Mouse (Mus musculus): ENCODE measurements at regions not wholly inside any gene's neighbourhood (a gene's known extent, or its start where the extent isn't known, plus 50 kb on each side); places are given as distances from the start of the nearest gene placed in this dataset.

DNA sequence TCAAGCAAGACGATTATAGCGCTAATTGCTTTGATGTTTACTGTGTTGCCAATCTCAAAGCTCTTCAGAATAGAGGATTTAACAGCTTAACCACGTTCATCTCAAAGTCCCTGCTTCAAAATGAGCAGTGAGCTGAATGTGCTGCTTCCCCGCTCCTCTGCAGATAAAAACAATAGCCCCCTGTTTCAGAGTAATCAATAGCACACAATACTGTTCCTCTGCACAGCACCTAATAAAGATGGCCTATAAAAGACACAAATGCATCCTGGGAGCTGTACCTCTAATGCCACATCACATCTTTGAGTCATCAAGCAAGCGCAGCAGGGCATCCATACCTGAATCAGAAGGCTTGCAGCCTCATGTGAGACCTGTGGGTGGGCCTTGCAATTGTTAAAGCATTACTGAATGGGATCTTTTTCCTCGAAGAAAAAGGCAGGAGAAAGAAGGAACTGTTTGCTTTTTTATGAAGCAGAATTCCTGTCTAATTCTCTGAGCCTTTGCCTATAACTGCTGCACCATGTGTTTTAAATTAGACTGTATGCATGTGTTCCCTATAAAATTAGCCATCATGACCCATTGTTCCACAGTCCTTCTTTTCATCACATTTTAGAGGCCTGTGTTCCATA, 648.5 kb upstream of the Cited2 start:
- no peaks in the 10 kb centered on the region for H3K36me3 ChIP-seq (replicated peaks; ENCODE audit: insufficient read depth, low read length)
- no peaks in the 10 kb centered on the region for H3K9me3 ChIP-seq (ENCODE audit: low read length)
- ATAC-seq, result no peak
- no peak overlapping the region for H3K4me2 ChIP-seq (ENCODE audit: low read depth, low read length)
- no peak overlapping the region for H3K4me3 ChIP-seq (ENCODE audit: low read depth, low read length)
- no peak overlapping the region for H3K27ac ChIP-seq (ENCODE audit: low read depth)
- 76% methylated on average over 6 of the region's 6 CpGs for WGBS (ENCODE audit: insufficient replicate concordance)
- H3K4me1 ChIP-seq (ENCODE audit: insufficient read depth), result no peaks in the 10 kb centered on the region
- DNase-seq, result no peak
- no peaks in the 10 kb centered on the region for H3K27me3 ChIP-seq (ENCODE audit: insufficient read depth, low read length)
- TF ChIP-seq CTCF (IDR thresholded peaks at IDR 0.05; ENCODE audit: low read depth) (no peak), EP300 (IDR thresholded peaks at IDR 0.05; ENCODE audit: low read depth) (no peak)
- H3K9ac ChIP-seq (replicated peaks), result no peak overlapping the region

- 60% methylated on average over 4 of the region's 4 CpGs for WGBS (ENCODE audit: insufficient replicate concordance)
- no peaks in the 10 kb centered on the region for H3K9me3 ChIP-seq (ENCODE audit: low read length)
- no peaks in the 10 kb centered on the region for H3K36me3 ChIP-seq (replicated peaks; ENCODE audit: insufficient read depth, low read length)
- no peak overlapping the region for H3K9ac ChIP-seq (replicated peaks)
- no peak for DNase-seq
- H3K27ac ChIP-seq (ENCODE audit: low read depth), result no peak overlapping the region
- no peak for TF ChIP-seq EP300 (IDR thresholded peaks at IDR 0.05; ENCODE audit: low read depth)
- no peak for TF ChIP-seq CTCF (IDR thresholded peaks at IDR 0.05; ENCODE audit: low read depth)
- H3K4me3 ChIP-seq (ENCODE audit: low read depth, low read length), result no peak overlapping the region
- no peaks in the 10 kb centered on the region for H3K27me3 ChIP-seq (ENCODE audit: insufficient read depth, low read length)
- H3K4me1 ChIP-seq (ENCODE audit: insufficient read depth), result no peaks in the 10 kb centered on the region
- no peak overlapping the region for H3K4me2 ChIP-seq (ENCODE audit: low read depth, low read length)
- no peak for ATAC-seq
These were observed 647.9 kb upstream of the Cited2 start for GRCm38 (mm10) chr10:17075147-17075546.

DNA sequence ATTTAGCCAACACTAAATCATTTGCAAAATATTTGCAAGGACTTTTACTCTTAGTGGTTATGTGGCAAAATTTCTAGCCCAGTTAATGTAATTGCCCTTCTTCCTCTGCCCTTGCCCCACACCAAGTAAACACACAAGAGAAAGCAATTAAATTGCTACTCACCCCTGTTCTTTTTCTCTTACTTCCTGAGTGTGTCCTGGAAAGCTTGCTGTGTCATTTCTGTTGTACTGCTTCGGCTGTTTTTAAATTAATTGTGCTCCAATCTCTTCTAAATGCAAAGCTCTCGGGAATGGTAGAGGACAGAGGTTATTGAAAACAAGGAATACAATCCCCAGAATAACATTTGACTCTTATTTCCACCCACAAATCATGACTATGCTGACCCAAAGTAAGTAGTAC, 647.4 kb upstream of the Cited2 start:
- Histone ChIP-seq H3K9ac (replicated peaks) (no peak overlapping the region), H3K4me2 (ENCODE audit: low read depth, low read length) (no peak overlapping the region), H3K4me1 (ENCODE audit: insufficient read depth) (no peaks in the 10 kb centered on the region), H3K27me3 (ENCODE audit: insufficient read depth, low read length) (no peaks in the 10 kb centered on the region), H3K9me3 (ENCODE audit: low read length) (no peaks in the 10 kb centered on the region), H3K36me3 (replicated peaks; ENCODE audit: insufficient read depth, low read length) (no peaks in the 10 kb centered on the region), H3K4me3 (ENCODE audit: low read depth, low read length) (no peak overlapping the region), H3K27ac (ENCODE audit: low read depth) (no peak overlapping the region)
- TF ChIP-seq CTCF (IDR thresholded peaks at IDR 0.05; ENCODE audit: low read depth) (no peak), EP300 (IDR thresholded peaks at IDR 0.05; ENCODE audit: low read depth) (no peak)
- DNase-seq (no peak), ATAC-seq (no peak)
- 45% methylated on average over 2 of the region's 2 CpGs for WGBS (ENCODE audit: insufficient replicate concordance)

DNA sequence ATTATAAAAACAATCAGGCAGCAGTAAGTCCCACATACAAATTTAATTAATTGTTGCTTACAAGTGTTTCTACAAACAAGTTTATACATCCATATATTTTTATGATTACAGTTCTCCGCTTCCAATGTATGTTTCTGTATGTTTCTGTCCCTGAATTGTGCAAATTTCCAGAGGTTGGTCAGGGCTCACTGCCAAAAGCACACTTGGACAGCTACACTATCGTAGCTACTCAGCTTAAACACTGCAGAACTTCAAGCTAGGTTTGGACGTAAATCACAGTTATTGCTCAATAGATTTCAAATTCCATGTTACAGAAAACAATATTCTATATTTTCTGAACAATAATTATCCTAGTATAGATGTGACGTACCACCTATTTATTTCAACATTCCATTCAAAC, 646.8 kb upstream of the Cited2 start:
- no peak overlapping the region for H3K27ac ChIP-seq (ENCODE audit: low read depth)
- H3K36me3 ChIP-seq (replicated peaks; ENCODE audit: insufficient read depth, low read length), result no peaks in the 10 kb centered on the region
- H3K9ac ChIP-seq (replicated peaks), result no peak overlapping the region
- no peaks in the 10 kb centered on the region for H3K9me3 ChIP-seq (ENCODE audit: low read length)
- H3K4me2 ChIP-seq (ENCODE audit: low read depth, low read length), result no peak overlapping the region
- no peak for ATAC-seq
- no peak for DNase-seq
- H3K4me1 ChIP-seq (ENCODE audit: insufficient read depth), result no peaks in the 10 kb centered on the region
- no peak overlapping the region for H3K4me3 ChIP-seq (ENCODE audit: low read depth, low read length)
- WGBS (ENCODE audit: insufficient replicate concordance), result 63% methylated on average over 4 of the region's 4 CpGs
- TF ChIP-seq CTCF (IDR thresholded peaks at IDR 0.05; ENCODE audit: low read depth) (no peak), EP300 (IDR thresholded peaks at IDR 0.05; ENCODE audit: low read depth) (no peak)
- no peaks in the 10 kb centered on the region for H3K27me3 ChIP-seq (ENCODE audit: insufficient read depth, low read length)

DNA sequence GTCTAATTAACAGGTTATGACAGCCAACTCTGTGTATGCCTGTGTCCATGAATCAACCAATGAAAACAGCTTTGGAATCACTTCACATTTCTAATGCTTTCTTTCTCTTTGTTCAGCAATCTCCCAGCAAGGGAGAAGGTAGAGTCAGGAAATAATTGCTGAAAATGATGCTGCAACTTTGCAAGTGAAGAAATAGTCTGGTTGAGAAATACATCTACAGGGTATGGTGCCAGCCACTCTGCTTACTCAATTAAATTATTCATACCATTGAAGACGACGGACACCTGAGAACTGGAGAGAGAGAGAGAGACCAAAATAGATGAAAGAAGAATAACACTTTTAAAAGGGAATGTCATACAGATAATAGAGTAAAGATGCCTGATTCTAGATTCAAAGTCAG, 645.4 kb upstream of the Cited2 start:
- Histone ChIP-seq H3K27me3 (ENCODE audit: insufficient read depth, low read length) (no peaks in the 10 kb centered on the region), H3K4me1 (ENCODE audit: insufficient read depth) (no peaks in the 10 kb centered on the region), H3K27ac (ENCODE audit: low read depth) (no peak overlapping the region), H3K36me3 (replicated peaks; ENCODE audit: insufficient read depth, low read length) (no peaks in the 10 kb centered on the region), H3K9ac (replicated peaks) (no peak overlapping the region), H3K4me2 (ENCODE audit: low read depth, low read length) (no peak overlapping the region), H3K9me3 (ENCODE audit: low read length) (no peaks in the 10 kb centered on the region), H3K4me3 (ENCODE audit: low read depth, low read length) (no peak overlapping the region)
- 60% methylated on average over 2 of the region's 2 CpGs for WGBS (ENCODE audit: insufficient replicate concordance)
- DNase-seq (no peak), ATAC-seq (no peak)
- TF ChIP-seq CTCF (IDR thresholded peaks at IDR 0.05; ENCODE audit: low read depth), result no peak
- TF ChIP-seq EP300 (IDR thresholded peaks at IDR 0.05; ENCODE audit: low read depth), result no peak

GRCm38 (mm10) chr10:17080818-17081217, 642.2 kb upstream of the Cited2 start:
- H3K9ac ChIP-seq (replicated peaks), result no peak overlapping the region
- H3K4me2 ChIP-seq (ENCODE audit: low read depth, low read length), result no peak overlapping the region
- H3K4me3 ChIP-seq (ENCODE audit: low read depth, low read length), result no peak overlapping the region
- no peak overlapping the region for H3K27ac ChIP-seq (ENCODE audit: low read depth)
- no peak for DNase-seq
- no peak for ATAC-seq
- no peaks in the 10 kb centered on the region for H3K36me3 ChIP-seq (replicated peaks; ENCODE audit: insufficient read depth, low read length)
- no peak for TF ChIP-seq EP300 (IDR thresholded peaks at IDR 0.05; ENCODE audit: low read depth)
- TF ChIP-seq CTCF (IDR thresholded peaks at IDR 0.05; ENCODE audit: low read depth), result no peak
- H3K27me3 ChIP-seq (ENCODE audit: insufficient read depth, low read length), result no peaks in the 10 kb centered on the region
- no peaks in the 10 kb centered on the region for H3K4me1 ChIP-seq (ENCODE audit: insufficient read depth)
- WGBS (ENCODE audit: insufficient replicate concordance), result 58% methylated on average over 5 of the region's 5 CpGs
- no peaks in the 10 kb centered on the region for H3K9me3 ChIP-seq (ENCODE audit: low read length)

DNA sequence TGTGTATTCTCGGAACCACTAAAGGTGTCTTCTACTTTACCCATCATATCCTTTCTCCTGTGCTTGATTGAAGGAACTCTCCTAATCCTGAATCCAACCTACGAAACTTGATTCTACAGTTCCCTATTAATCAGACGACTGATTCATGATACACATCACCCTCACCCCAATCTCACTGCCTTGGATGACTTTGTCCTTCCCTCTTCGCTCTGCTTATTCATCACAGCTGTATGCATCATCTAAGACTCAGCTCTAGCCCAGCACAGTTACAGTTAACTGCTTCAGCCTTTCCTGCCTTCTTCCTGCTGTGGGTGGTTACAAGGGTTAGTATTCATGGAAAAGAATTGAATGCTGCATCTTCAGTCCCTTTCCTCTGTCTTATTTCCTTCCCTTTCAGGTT, 640.1 kb upstream of the Cited2 start:
- Histone ChIP-seq H3K4me2 (ENCODE audit: low read depth, low read length) (no peak overlapping the region), H3K4me3 (ENCODE audit: low read depth, low read length) (no peak overlapping the region), H3K36me3 (replicated peaks; ENCODE audit: insufficient read depth, low read length) (no peaks in the 10 kb centered on the region), H3K4me1 (ENCODE audit: insufficient read depth) (no peaks in the 10 kb centered on the region), H3K27me3 (ENCODE audit: insufficient read depth, low read length) (no peaks in the 10 kb centered on the region), H3K9ac (replicated peaks) (no peak overlapping the region), H3K9me3 (ENCODE audit: low read length) (no peaks in the 10 kb centered on the region), H3K27ac (ENCODE audit: low read depth) (no peak overlapping the region)
- ATAC-seq, result no peak
- DNase-seq, result no peak
- WGBS (ENCODE audit: insufficient replicate concordance), result 70% methylated on average over 4 of the region's 4 CpGs
- TF ChIP-seq EP300 (IDR thresholded peaks at IDR 0.05; ENCODE audit: low read depth), result no peak
- no peak for TF ChIP-seq CTCF (IDR thresholded peaks at IDR 0.05; ENCODE audit: low read depth)

All from liver, postnatal 0 days (tissue).